Mouse (Mus musculus) heart, embryonic 14.5 days (tissue): ENCODE results near the gene Ttc14. TPM values are rescaled to one million over a fixed set of nuclear protein-coding genes. Genes with fewer than 3 reads are reported as not detected.

ENCODE experiments used
- ATAC-seq: fragments of 200-750 bp; cut with Nextera tagmentation; 2 replicates; pipeline ENCODE4 v1.8.0; 2017; ENCODE audit warnings: low read depth, moderate TSS enrichment; ENCODE audit not compliant: insufficient number of reproducible peaks, insufficient read depth, low FRiP score
- H3K27ac ChIP-seq, 2 experiments: fragments of 200-500 bp in 1 of 2; fragments of 300-500 bp in 1 of 2; sonication (generic) in 1 of 2; replicated peaks in 1 of 2; 2 replicates each; pipeline ENCODE4 v1.5.1; 2012 to 2014; ENCODE audit warnings: low read depth in 2 of 2, low read length in 2 of 2, control low read depth in 1 of 2, mild to moderate bottlenecking in 1 of 2, mixed read lengths in 1 of 2; ENCODE audit not compliant: control insufficient read depth in 1 of 2, insufficient read depth in 1 of 2
- H3K27me3 ChIP-seq: fragments of 300-500 bp; sonication (generic); 2 replicates; pipeline ENCODE4 v1.6.1; 2014; ENCODE audit warnings: mild to moderate bottlenecking, low read length, control low read depth; ENCODE audit not compliant: control insufficient read depth, insufficient read depth
- H3K36me3 ChIP-seq: fragments of 300-500 bp; sonication (generic); 2 replicates; pipeline ENCODE4 v1.6.1; 2014; ENCODE audit warnings: mild to moderate bottlenecking, control low read depth, low read length, mixed read lengths; ENCODE audit not compliant: control insufficient read depth, insufficient read depth
- H3K4me1 ChIP-seq, 2 experiments: fragments of 200-500 bp in 1 of 2; fragments of 300-500 bp in 1 of 2; sonication (generic) in 1 of 2; 2 replicates each; pipeline ENCODE4 v1.6.1; 2012 to 2014; ENCODE audit warnings: low read length in 2 of 2, control low read depth in 1 of 2, mixed read lengths in 1 of 2; ENCODE audit not compliant: control insufficient read depth in 2 of 2, insufficient read depth in 2 of 2
- H3K4me2 ChIP-seq: fragments of 300-500 bp; sonication (generic); 2 replicates; pipeline ENCODE4 v1.6.1; 2014; ENCODE audit warnings: mild to moderate bottlenecking, low read length
- H3K4me3 ChIP-seq, 2 experiments: fragments of 200-500 bp in 1 of 2; fragments of 300-500 bp in 1 of 2; sonication (generic) in 1 of 2; 2 replicates each; pipeline ENCODE4 v1.5.1; 2012 to 2014; ENCODE audit warnings: low read length in 2 of 2, mild to moderate bottlenecking in 2 of 2, control low read depth in 1 of 2, low read depth in 1 of 2, moderate library complexity in 1 of 2; ENCODE audit not compliant: control insufficient read depth in 1 of 2, insufficient read depth in 1 of 2
- H3K9ac ChIP-seq: fragments of 300-500 bp; sonication (generic); 2 replicates; pipeline ENCODE4 v1.6.1; 2014; ENCODE audit warnings: mild to moderate bottlenecking, low read length
- H3K9me3 ChIP-seq: fragments of 300-500 bp; sonication (generic); 2 replicates; pipeline ENCODE4 v1.6.1; 2016; ENCODE audit warnings: low read length, control low read depth; ENCODE audit not compliant: control insufficient read depth
- WGBS: fragments of 180-500 bp; shearing (Covaris S2); extraction: QIAGEN DNeasy Blood & Tissue Kit; methylation state at CpG from one replicate; pipeline ENCODE4 v1.1.7; 2014; 5-methylcytosine and 5-hydroxymethylcytosine counted together
- polyA plus RNA-seq: library from polyadenylated mRNA; unstranded; fragments of >200 nt; fragmentation: Nextera tagmentation; extraction: Ambion mirVana; gene quantifications from 2 replicates; pipeline ENCODE4 v1.2.1, GENCODE M21; 2014

Ttc14 gene
- 48.9 and 52.2 TPM in 2 replicates for polyA plus RNA-seq

DNA sequence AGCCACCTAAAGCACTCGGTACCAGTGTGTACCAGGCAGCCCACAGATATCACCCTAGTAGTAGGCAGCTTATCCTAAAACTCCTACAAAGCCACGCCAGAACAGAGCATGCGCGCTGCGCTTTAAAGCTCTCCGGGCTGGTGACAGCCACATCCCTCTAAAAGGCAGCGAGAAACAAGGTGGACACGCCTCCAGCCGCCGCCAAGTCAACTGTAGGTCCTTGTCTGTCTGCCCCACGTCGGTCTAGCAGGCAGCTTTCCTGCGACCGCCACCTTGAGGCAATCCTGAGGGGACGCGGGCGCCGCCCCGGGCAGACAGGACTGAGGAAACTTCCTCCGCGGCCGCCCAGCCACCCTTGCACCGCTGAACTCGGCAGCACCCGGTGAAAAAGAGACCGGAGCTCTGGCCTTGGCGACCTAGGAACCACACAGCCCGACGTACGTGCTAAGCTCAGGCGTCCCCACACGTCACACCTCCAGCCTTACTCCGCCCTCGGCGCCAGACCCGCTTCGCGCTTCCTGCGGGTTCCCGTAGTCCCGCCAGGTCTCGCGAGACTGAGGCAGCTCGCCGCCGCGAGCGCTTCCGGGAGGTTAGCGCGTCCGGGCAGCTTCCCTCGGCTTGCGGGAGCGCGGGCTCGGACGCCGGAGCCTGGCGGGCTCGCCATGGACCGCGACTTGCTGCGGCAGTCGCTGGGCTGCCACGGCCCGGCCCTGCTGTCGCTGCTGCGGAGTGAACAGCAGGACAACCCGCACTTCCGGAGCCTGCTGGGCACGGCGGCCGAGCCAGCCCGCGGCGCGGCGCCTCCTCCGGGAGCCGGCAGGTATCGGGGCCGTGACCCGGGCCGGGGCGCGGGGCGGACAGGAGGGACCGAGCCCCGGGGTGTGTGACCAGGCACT is at the start of gene Ttc14:
Ttc14 (plus strand) TSS at position 216 of the 896 bp plus-strand sequence.
- under 1% methylated on average over 90 of the region's 90 CpGs for WGBS
- Histone ChIP-seq H3K9me3 (no peaks in the 10 kb centered on the region), H3K4me1 (peaks cover 0 to 6% of the 10 kb centered on the region in 2 experiments; a peak in 3 of 4 replicates), H3K4me2 (peak within 1 kb of the TSS; percentile 72), H3K9ac (peak within 1 kb of the TSS; percentile 99), H3K4me3 (peak within 1 kb of the TSS; percentile 82 to 97), H3K27me3 (no peaks in the 10 kb centered on the region), H3K27ac (peak within 1 kb of the TSS; percentile 100), H3K36me3 (peaks cover 22% of the 10 kb centered on the region)
- ATAC-seq = peak; percentile 99

DNA sequence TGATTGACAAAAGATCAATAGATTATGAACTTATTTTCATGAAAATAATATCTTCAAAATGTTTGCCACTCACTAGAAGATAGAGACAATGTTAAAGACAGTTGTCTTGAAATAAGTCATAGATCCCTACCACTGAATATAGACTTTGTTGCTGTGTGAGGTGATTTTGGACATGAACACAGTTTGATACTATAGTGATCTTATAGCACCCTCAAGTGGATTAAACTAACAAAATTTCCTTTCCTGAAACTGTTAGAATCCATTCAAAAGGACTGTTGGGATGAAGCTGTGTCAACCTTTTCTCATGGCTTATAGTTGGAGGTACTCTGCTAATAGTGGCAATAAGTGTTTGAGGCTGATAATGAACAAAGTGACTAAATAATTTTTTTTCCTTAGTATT is 8.7 kb upstream of the Ttc14 start:
- no peak for ATAC-seq
- no peaks in the 10 kb centered on the region for H3K27me3 ChIP-seq
- H3K9ac ChIP-seq = no peak overlapping the region
- no peaks in the 10 kb centered on the region for H3K9me3 ChIP-seq
- no peak overlapping the region for H3K27ac ChIP-seq
- H3K4me2 ChIP-seq = no peak overlapping the region
- no peaks in the 10 kb centered on the region for H3K36me3 ChIP-seq
- no peak overlapping the region for H3K4me3 ChIP-seq
- H3K4me1 ChIP-seq = no peaks in the 10 kb centered on the region

DNA sequence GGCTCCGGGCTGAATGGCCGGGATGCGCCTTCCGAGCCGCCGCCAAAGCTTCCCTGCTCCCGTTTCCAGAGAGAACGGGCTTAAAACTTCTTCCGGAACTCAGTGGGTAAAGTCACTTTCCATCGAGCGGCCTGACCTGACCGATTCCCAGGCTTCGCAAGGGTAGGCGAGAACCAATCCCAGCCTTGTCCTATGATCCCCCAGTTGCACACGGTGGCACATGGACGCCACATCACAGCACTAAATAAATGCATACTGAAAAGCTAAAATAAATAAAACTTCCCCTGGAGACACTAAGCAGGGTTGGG is 835 bp downstream of the Ttc14 start:
- no peak; the same call in 1 of the 2 replicates for ATAC-seq
- WGBS = 0% methylated on average over 16 of the region's 16 CpGs
- Histone ChIP-seq H3K9me3 (no peaks in the 10 kb centered on the region), H3K4me1 (peaks cover 0 to 6% of the 10 kb centered on the region in 2 experiments; a peak in 3 of 4 replicates), H3K36me3 (peaks cover 28% of the 10 kb centered on the region), H3K4me2 (peak overlapping the region; percentile 72), H3K4me3 (peak overlapping the region; percentile 82 to 97), H3K27ac (peak overlapping the region; percentile 100), H3K27me3 (no peaks in the 10 kb centered on the region), H3K9ac (peak overlapping the region; percentile 99)

DNA sequence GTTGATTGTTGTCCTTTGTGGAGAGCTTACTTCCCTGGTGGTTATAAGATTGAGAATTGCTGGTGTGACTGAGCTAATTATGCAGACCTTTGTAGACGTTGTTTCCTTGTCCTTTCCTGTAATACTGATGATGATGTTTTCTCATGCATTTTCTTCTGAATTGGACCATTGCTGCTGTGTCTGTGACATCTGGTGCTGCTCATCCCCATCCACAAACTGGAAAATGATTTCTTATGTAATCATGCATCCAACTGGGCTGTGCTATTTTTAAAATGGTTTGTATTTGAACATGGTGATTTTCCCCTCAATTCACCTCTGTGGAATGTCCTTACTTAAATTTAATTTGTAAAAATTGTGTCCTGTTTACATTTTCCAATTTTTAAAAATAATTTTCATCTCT is 7.5 kb downstream of the Ttc14 start:
- peaks cover 82% of the 10 kb centered on the region for H3K36me3 ChIP-seq
- H3K9me3 ChIP-seq = no peaks in the 10 kb centered on the region
- no peak overlapping the region for H3K9ac ChIP-seq
- no peaks in the 10 kb centered on the region for H3K27me3 ChIP-seq
- H3K4me1 ChIP-seq = no peaks in the 10 kb centered on the region
- 97% methylated on average over 1 of the region's 1 CpGs for WGBS
- ATAC-seq = no peak
- H3K4me3 ChIP-seq = no peak overlapping the region
- no peak overlapping the region for H3K4me2 ChIP-seq
- no peak overlapping the region for H3K27ac ChIP-seq

DNA sequence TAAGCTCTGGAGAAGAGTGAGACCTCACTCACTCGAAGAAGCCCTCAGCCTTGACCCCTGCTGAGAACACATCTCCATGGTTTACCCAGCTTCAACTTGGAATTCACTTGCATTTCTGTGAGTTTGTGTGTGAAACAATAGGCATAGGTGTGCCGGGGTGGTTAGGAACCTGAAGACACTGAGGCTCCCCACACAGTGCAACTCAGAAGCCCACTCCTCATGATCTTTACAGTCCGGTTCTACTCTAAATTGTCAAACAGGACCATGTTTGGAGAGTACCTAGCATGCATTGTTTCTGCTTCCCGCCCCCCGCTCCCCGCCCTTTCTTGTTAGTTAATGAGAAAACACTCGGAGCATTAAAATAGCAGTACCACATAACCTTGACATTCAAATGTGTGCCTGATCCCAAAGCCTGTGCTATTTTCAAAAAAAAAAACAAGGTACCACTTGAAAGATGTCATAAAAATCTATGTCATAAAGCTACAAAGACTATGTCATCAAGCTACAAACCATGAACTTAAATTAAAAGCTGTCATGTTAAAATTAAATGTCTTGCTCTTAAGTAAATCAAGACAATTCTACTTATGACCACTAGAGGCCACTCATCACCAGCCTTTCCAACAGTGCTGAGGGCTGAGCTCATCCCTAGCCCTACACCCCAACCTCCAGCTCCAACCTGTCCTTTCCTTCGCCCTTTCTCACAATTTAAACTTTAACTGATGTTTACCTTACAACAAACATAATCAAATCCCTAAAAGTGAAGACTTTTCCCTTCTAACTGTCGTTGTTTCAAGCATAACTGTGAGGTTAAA is 24.7 kb downstream of the Ttc14 start:
- no peaks in the 10 kb centered on the region for H3K36me3 ChIP-seq
- no peak overlapping the region for H3K4me3 ChIP-seq
- H3K27me3 ChIP-seq = no peaks in the 10 kb centered on the region
- 45% methylated on average over 9 of the region's 9 CpGs for WGBS
- H3K27ac ChIP-seq = no peak overlapping the region
- no peak overlapping the region for H3K9ac ChIP-seq
- no peaks in the 10 kb centered on the region for H3K4me1 ChIP-seq
- H3K4me2 ChIP-seq = no peak overlapping the region
- ATAC-seq = no peak
- H3K9me3 ChIP-seq = no peaks in the 10 kb centered on the region

DNA sequence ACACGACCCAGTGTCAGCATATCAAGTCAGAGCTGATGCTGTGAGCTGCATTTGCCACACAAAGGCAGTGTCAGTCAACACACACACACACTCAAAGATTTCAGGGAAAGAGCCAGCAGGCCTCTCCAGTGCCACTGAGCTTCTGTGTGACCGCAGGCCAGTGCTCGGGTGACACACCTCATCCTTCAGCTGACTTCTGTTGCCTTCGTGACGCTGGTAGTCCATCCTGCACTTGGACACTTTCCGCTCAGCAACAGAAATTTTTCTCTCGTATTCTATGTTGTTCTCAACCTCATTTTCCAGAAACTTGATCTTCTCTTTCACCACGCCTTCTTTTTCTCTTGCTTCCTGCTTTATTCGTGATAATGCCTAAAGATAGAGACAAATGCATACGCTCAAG is 32.7 kb downstream of the Ttc14 start:
- no peak for ATAC-seq
- Histone ChIP-seq H3K27ac (no peak overlapping the region), H3K9me3 (no peaks in the 10 kb centered on the region), H3K36me3 (no peaks in the 10 kb centered on the region), H3K4me2 (no peak overlapping the region), H3K4me3 (no peak overlapping the region), H3K27me3 (no peaks in the 10 kb centered on the region), H3K9ac (no peak overlapping the region), H3K4me1 (peaks cover 4 to 10% of the 10 kb centered on the region in 2 experiments)
- WGBS = 75% methylated on average over 10 of the region's 10 CpGs

DNA sequence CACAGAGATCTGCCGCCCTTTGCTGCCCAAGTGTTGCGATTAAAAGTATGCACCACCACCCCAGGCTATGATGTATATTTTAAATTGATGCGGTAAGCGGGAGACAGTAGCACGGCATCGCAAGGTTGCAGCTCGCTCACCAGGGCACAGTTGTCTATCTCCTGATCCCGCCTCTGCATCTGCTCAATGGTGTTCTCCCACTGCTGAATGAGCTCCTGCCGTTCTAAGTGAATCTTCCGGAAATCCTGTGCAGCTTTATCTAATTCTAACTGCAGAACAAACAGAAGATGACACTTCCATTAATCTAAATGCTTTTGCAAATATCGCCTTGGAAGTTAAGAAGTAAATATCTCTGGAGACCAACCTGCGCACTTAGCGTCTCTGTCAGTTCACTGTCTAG is 36.9 kb downstream of the Ttc14 start:
- H3K4me1 ChIP-seq = peaks cover 4 to 10% of the 10 kb centered on the region in 2 experiments
- H3K27ac ChIP-seq = no peak overlapping the region
- H3K9me3 ChIP-seq = no peaks in the 10 kb centered on the region
- 90% methylated on average over 13 of the region's 13 CpGs for WGBS
- H3K4me2 ChIP-seq = no peak overlapping the region
- H3K27me3 ChIP-seq = no peaks in the 10 kb centered on the region
- no peak overlapping the region for H3K4me3 ChIP-seq
- H3K9ac ChIP-seq = no peak overlapping the region
- ATAC-seq = no peak
- no peaks in the 10 kb centered on the region for H3K36me3 ChIP-seq
